In the genomic region with DNA sequence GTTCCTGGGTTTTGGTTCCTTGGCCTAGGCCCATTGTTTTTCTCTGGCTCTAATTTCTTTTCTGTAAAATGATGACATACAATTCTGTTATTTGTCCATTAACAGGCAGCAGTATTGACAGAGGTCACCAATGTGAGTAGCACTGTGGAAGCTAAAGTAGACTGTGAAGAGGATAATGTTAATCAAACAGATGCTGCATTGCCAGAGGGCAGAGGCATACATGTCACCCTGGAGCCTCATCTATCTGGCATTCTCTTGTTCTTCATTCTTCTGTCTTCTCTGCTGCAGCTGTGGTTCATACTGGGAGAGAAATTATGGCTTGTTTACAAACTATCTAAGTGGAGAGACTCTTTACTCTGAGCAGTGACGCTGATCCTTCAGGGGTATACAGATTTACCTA, we compare ENCODE assay signal across 28 mouse cellular contexts.
"Had no signal": no experiment of that assay in that cellular context is flagged by ENCODE, and none has a peak within 500 bp of the region (broad histone marks: within the 10 kb centered on the region; RNA-seq: fewer than 3 reads in every experiment).

No protein-coding gene starts in this region.

- H3K36me3 ChIP-seq: embryonic facial prominence, embryonic 10.5 days; embryonic facial prominence, embryonic 12.5 days; embryonic facial prominence, embryonic 13.5 days; embryonic facial prominence, embryonic 15.5 days; forebrain, embryonic 10.5 days; forebrain, embryonic 12.5 days; forebrain, embryonic 15.5 days had no signal

- H3K9ac ChIP-seq: embryonic facial prominence, embryonic 12.5 days; embryonic facial prominence, embryonic 13.5 days; embryonic facial prominence, embryonic 15.5 days; forebrain, embryonic 12.5 days; forebrain, embryonic 13.5 days; forebrain, embryonic 15.5 days; forebrain, postnatal 0 days had no signal

- H3K4me1 ChIP-seq: embryonic facial prominence, embryonic 10.5 days; embryonic facial prominence, embryonic 12.5 days; embryonic facial prominence, embryonic 13.5 days; embryonic facial prominence, embryonic 15.5 days; forebrain, embryonic 10.5 days; forebrain, embryonic 12.5 days; forebrain, embryonic 13.5 days; forebrain, embryonic 15.5 days had no signal

- H3K27me3 ChIP-seq: embryonic facial prominence, embryonic 12.5 days; embryonic facial prominence, embryonic 13.5 days; embryonic facial prominence, embryonic 15.5 days; forebrain, embryonic 12.5 days; forebrain, embryonic 13.5 days; forebrain, embryonic 15.5 days had no signal

- H3K4me2 ChIP-seq: embryonic facial prominence, embryonic 12.5 days; embryonic facial prominence, embryonic 13.5 days; embryonic facial prominence, embryonic 15.5 days; forebrain, embryonic 12.5 days; forebrain, embryonic 13.5 days; forebrain, embryonic 15.5 days had no signal

- H3K27ac ChIP-seq: embryonic facial prominence, embryonic 10.5 days; embryonic facial prominence, embryonic 12.5 days; embryonic facial prominence, embryonic 13.5 days; embryonic facial prominence, embryonic 15.5 days; forebrain, embryonic 10.5 days; forebrain, embryonic 12.5 days; forebrain, embryonic 13.5 days; forebrain, embryonic 15.5 days; gastrocnemius, adult 2 months; heart, adult 2 months had no signal

- H3K9me3 ChIP-seq: embryonic facial prominence, embryonic 10.5 days; embryonic facial prominence, embryonic 12.5 days; embryonic facial prominence, embryonic 13.5 days; embryonic facial prominence, embryonic 15.5 days; forebrain, embryonic 10.5 days; forebrain, embryonic 12.5 days; forebrain, embryonic 13.5 days; forebrain, embryonic 15.5 days had no signal

- DNase-seq: cerebellum, adult 2 months; cerebellum, adult 8-10 months; cerebellum, adult 9-10 months; cerebellum, adult 9-11 months; cerebellum, postnatal 10 days; cerebellum, postnatal 14 days; cerebellum, postnatal 25 days; cerebellum, postnatal 36 days; forebrain, postnatal 0 days; gastrocnemius, adult 2 months; gastrocnemius, postnatal 10 days; gastrocnemius, postnatal 14 days; gastrocnemius, postnatal 25 days; gastrocnemius, postnatal 36 days; heart, adult 11 months; heart, adult 18-20 months; heart, adult 2 months had no signal

- H3K4me3 ChIP-seq: embryonic facial prominence, embryonic 10.5 days; embryonic facial prominence, embryonic 12.5 days; embryonic facial prominence, embryonic 13.5 days; embryonic facial prominence, embryonic 15.5 days; erythroblast, embryonic 14.5 days; forebrain, embryonic 10.5 days; forebrain, embryonic 12.5 days; forebrain, embryonic 13.5 days; forebrain, embryonic 15.5 days; gastrocnemius, adult 2 months; heart, adult 2 months had no signal

- ATAC-seq: forebrain, embryonic 13.5 days; forebrain, embryonic 14.5 days; forebrain, embryonic 15.5 days; forebrain, embryonic 16.5 days; forebrain, postnatal 0 days had no signal
